Mouse (Mus musculus) stomach, postnatal 0 days (tissue): ENCODE measurements at regions not wholly inside any gene's neighbourhood (a gene's known extent, or its start where the extent isn't known, plus 50 kb on each side); places are given as distances from the start of the nearest gene placed in this dataset.

Source experiments
- CTCF ChIP-seq: IDR thresholded peaks from 2 replicates; pipeline ENCODE4 v1.5.1; 2016; ENCODE audit warnings: antibody characterized with exemption, low read depth, mild to moderate bottlenecking, moderate library complexity
- EP300 ChIP-seq: optimal IDR thresholded peaks from 2 replicates; pipeline ENCODE3; 2016; ENCODE audit warnings: antibody characterized with exemption

DNA sequence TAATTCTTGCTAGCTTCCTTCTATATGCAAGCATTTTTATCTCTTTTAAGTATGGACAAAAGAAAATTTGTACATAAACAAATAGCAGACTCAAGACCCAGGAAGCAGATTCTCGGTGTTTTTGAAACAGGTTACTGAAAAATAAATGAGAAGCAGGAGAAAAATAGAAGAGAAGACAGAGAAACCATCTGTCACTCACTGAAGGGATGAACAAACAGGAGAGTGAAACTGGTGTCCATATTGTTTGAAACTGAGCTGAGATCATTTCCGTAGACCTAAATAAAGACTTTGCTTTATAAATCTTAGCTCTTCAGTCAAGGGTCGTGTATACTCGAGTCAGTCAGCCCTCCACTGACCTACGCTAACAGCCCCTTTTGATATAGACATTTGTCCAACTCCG, 251.4 kb downstream of the Ptprc start:
- TF ChIP-seq CTCF (no peak), EP300 (no peak)
